Mouse (Mus musculus) NIH3T3 (cell line): ENCODE data around the gene Tomm34.
"Not testable (repeated sequence)": the region's sequence is repeated elsewhere in the genome, so short reads cannot be mapped to it uniquely, and the experiment has no call there.

Experiments used
- DNase-seq: peaks from one replicate; pipeline ENCODE4 v3.0.0-alpha.2; 2012; ENCODE audit warnings: low read depth

The Tomm34 gene

GRCm38 (mm10) chr2:164076874-164077425 lies 6.0 kb upstream of the Tomm34 start:
- no peak for DNase-seq

GRCm38 (mm10) chr2:164075088-164075487 lies 4.1 kb upstream of the Tomm34 start:
- no peak for DNase-seq

- peak; percentile 99 for DNase-seq
Measured at GRCm38 (mm10) chr2:164073918-164074578, 3.1 kb upstream of the Tomm34 start.

- no peak for DNase-seq
Measured at GRCm38 (mm10) chr2:164073120-164073519, 2.2 kb upstream of the Tomm34 start.

GRCm38 (mm10) chr2:164072109-164072508 lies 1.1 kb upstream of the Tomm34 start:
- no peak for DNase-seq

GRCm38 (mm10) chr2:164071437-164071820 lies 460 bp upstream of the Tomm34 start:
- DNase-seq: not testable (repeated sequence)

- no peak for DNase-seq
Measured at GRCm38 (mm10) chr2:164070142-164070764, 716 bp downstream of the Tomm34 start, which contains the start of gene Stk4. TSS of gene Stk4 (plus strand) at chr2:164070322.

GRCm38 (mm10) chr2:164059634-164060235 lies 11.2 kb downstream of the Tomm34 start:
- no peak for DNase-seq

GRCm38 (mm10) chr2:164054671-164055070 lies 16.3 kb downstream of the Tomm34 start:
- no peak for DNase-seq

- no peak for DNase-seq
Measured at GRCm38 (mm10) chr2:164053767-164054166, 17.2 kb downstream of the Tomm34 start.

- DNase-seq: no peak
Measured at GRCm38 (mm10) chr2:164047197-164047690, 23.7 kb downstream of the Tomm34 start.

- no peak for DNase-seq
Measured at GRCm38 (mm10) chr2:164041523-164041922, 29.4 kb downstream of the Tomm34 start.

- no peak for DNase-seq
Measured at GRCm38 (mm10) chr2:164040949-164041348, 30.0 kb downstream of the Tomm34 start.

- DNase-seq: no peak
Measured at GRCm38 (mm10) chr2:164038407-164039028, 32.5 kb downstream of the Tomm34 start.

- no peak for DNase-seq
Measured at GRCm38 (mm10) chr2:164036520-164037019, 34.4 kb downstream of the Tomm34 start.

GRCm38 (mm10) chr2:164032973-164033372 lies 38.0 kb downstream of the Tomm34 start:
- DNase-seq: no peak

GRCm38 (mm10) chr2:164031147-164031546 lies 39.8 kb downstream of the Tomm34 start:
- no peak for DNase-seq

- DNase-seq: no peak
Measured at GRCm38 (mm10) chr2:164025150-164025549, 45.8 kb downstream of the Tomm34 start, which contains the start of gene Pabpc1l. TSS of gene Pabpc1l (plus strand) at chr2:164025450.

GRCm38 (mm10) chr2:164022104-164022503 lies 48.9 kb downstream of the Tomm34 start:
- DNase-seq: no peak

GRCm38 (mm10) chr2:164019943-164020342 lies 51.0 kb downstream of the Tomm34 start:
- DNase-seq: no peak

- no peak for DNase-seq
Measured at GRCm38 (mm10) chr2:164018910-164019309, 52.1 kb downstream of the Tomm34 start.

GRCm38 (mm10) chr2:164015304-164015703 lies 55.7 kb downstream of the Tomm34 start:
- DNase-seq: no peak
